Mouse (Mus musculus): ENCODE data around the gene Gatad2b. TPM values are rescaled to one million over a fixed set of nuclear protein-coding genes. Genes with fewer than 3 reads are reported as not detected.
A peak's percentile ranks its signal among the peaks of the same experiment; 100 is the strongest.
"Not testable (repeated sequence)": the region's sequence is repeated elsewhere in the genome, so short reads cannot be mapped to it uniquely, and the experiment has no call there.

Gene Gatad2b
- polyA plus RNA-seq (2015; fragmentation: Nextera tagmentation; extraction: Ambion mirVana), result 15.2 and 16.5 TPM in 2 replicates

DNA sequence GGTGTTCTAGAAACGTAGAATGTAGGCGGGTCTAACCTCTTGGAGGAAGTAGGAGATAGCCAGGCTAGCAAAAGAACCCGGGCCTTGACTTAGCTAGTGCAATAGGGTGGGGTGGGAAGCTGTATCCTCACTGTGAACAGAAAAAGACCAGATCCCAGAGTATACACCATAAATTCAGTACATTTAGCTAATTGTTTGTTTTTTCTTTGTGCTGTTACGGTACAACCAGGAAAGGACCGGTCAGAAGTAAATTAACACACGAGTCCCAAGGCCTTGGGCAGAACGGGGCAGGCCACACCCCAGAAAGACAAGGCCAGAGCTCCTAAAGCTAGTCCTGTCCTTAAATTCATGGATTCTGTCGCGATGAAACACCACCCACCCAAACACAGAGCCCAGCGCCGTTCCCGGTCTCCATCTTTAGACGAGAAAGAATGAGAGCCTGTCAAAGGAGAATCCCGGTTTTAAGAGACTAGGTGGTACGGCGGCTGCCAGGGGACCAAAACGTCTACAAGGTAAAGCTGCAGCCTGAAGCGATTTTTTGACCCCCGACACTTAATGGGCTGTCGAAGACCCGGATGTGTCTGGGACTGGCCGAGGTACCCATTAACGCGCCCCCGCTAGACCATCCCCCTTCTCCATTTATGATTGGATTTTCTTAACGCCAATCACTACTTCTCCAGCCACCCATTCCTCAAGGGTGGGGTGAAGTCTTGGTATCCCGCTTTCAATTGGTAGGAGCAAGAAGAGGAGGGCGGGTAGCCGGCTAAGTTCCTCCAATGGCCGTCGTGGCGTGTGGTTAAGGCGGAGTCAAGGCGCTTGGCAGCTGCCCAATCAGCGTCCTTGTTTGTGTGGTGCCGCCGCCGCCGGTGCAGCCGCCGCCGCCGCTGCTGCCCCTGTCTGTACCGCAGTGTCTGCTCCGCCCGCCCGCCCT, at the start of gene Gatad2b:
TSS of gene Gatad2b (plus strand) at position 834 of the 931 bp plus-strand sequence.
- WGBS, result under 1% methylated on average over 40 of the region's 47 CpGs
- no peaks in the 10 kb centered on the region for H3K36me3 ChIP-seq (ENCODE audit: control insufficient read depth, insufficient read depth)
- H3K4me1 ChIP-seq (replicated peaks; ENCODE audit: control insufficient read depth, insufficient read depth, low read length), result peaks cover 15% of the 10 kb centered on the region
- ATAC-seq, result peak; percentile 98
- peak within 1 kb of the TSS; percentile 86 for H3K9ac ChIP-seq (replicated peaks; ENCODE audit: low read depth, low read length)
- H3K9me3 ChIP-seq (ENCODE audit: control insufficient read depth, low read length), result no peaks in the 10 kb centered on the region
- H3K27me3 ChIP-seq (replicated peaks; ENCODE audit: control insufficient read depth, insufficient read depth, low read length), result no peaks in the 10 kb centered on the region
- H3K4me2 ChIP-seq (ENCODE audit: low read length), result peak within 1 kb of the TSS; percentile 77
- H3K4me3 ChIP-seq (replicated peaks; ENCODE audit: low read length), result peak within 1 kb of the TSS; percentile 71
- H3K27ac ChIP-seq (ENCODE audit: low read length), result peak within 1 kb of the TSS; percentile 98

DNA sequence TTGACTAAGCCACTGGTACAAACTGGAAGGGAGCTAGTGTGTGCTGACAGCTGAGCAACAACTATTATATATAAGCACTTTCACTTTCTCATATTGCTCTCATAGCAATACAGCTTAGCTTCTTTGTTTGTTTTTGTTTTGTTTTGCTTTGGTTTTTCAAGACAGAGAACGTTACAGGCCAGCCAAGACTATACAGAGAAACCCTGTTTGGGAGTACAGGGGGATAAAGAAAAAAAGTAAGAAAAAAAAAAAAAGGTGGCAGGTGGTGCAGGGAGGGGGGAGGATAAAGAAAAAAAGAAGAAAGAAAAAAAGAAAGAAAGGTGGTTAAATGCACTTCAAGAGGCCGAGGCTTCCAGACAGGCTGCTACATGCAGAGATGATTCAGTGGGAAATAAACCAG, 47.6 kb upstream of the Gatad2b start:
- H3K4me2 ChIP-seq (ENCODE audit: low read length), result no peak overlapping the region
- H3K27ac ChIP-seq (ENCODE audit: low read length), result no peak overlapping the region
- no peaks in the 10 kb centered on the region for H3K9me3 ChIP-seq (ENCODE audit: control insufficient read depth, low read length)
- no peaks in the 10 kb centered on the region for H3K27me3 ChIP-seq (replicated peaks; ENCODE audit: control insufficient read depth, insufficient read depth, low read length)
- WGBS, result 49% methylated on average over 2 of the region's 2 CpGs
- H3K4me3 ChIP-seq (replicated peaks; ENCODE audit: low read length), result no peak overlapping the region
- no peak for ATAC-seq
- peaks cover 24% of the 10 kb centered on the region for H3K4me1 ChIP-seq (replicated peaks; ENCODE audit: control insufficient read depth, insufficient read depth, low read length)
- H3K36me3 ChIP-seq (ENCODE audit: control insufficient read depth, insufficient read depth), result no peaks in the 10 kb centered on the region
- H3K9ac ChIP-seq (replicated peaks; ENCODE audit: low read depth, low read length), result no peak overlapping the region

DNA sequence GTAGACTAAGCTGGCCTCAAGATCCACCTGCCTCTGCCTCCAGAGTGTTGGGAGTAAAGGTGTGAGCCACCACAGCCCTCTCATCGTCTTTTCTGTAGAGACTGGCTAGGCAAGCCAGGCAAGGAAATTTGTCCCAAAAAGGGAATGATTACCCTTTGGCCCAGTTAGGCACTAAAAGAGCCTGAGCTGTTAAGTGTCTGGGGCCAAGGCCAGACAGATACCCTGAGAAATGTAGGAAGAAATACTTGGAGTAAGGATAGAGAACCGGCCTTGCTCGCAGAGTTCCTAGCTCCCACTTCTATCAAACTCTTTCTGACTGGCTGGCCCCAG, 45.4 kb upstream of the Gatad2b start:
- Histone ChIP-seq H3K27me3 (replicated peaks; ENCODE audit: control insufficient read depth, insufficient read depth, low read length) (no peaks in the 10 kb centered on the region), H3K4me2 (ENCODE audit: low read length) (peak overlapping the region; percentile 75), H3K4me1 (replicated peaks; ENCODE audit: control insufficient read depth, insufficient read depth, low read length) (peaks cover 23% of the 10 kb centered on the region), H3K4me3 (replicated peaks; ENCODE audit: low read length) (peak overlapping the region; percentile 63), H3K9ac (replicated peaks; ENCODE audit: low read depth, low read length) (peak overlapping the region; percentile 72), H3K9me3 (ENCODE audit: control insufficient read depth, low read length) (no peaks in the 10 kb centered on the region), H3K27ac (ENCODE audit: low read length) (peak overlapping the region; percentile 58), H3K36me3 (ENCODE audit: control insufficient read depth, insufficient read depth) (no peaks in the 10 kb centered on the region; the same call in 1 of the 2 replicates)
- WGBS, result 0% methylated on average over 3 of the region's 3 CpGs
- ATAC-seq, result 0 out of 2 replicates have a peak, but pooled peaks have one; percentile 9

DNA sequence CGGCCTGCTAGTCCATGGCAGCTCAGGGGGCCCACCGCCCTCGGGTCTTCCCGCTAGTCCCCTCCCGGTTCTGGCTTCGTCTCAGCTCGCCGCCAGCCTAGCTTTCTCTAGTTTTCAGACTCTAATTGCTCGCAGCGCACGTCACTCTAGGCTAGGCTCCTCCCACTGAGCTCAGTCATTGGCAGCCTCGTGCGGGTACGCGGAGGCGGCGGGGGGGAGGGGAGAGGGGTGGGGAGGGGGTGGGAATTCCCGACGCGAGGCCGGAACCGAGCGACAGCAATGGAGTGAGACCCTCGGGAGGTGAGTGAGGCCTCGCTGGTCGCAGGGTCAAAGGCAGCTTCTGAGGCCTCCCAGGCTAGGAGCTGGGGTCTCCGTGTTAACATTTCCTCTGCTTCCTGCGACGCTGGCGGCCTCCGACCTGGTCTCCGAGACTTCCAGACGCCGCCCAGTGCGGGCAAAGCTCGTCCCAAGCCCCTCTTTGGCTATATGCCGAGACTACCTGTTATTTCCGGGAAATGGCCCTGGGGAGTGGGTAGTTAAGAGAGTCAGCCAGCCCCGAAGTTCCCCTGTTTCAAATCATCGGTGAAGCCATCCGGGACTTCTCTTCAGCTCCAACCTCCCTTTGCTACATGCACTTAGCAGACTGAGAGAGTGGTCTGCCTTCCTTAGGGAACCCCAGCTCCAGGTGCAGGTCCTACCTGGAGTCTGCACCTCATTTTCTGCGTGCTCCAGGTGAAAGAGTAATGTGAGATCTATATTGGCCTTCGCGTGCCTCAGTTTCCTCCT, 44.8 kb upstream of the Gatad2b start, which contains the start of gene Slc39a1:
TSS of gene Slc39a1 (plus strand) at position 213 of the 786 bp plus-strand sequence.
- H3K27me3 ChIP-seq (replicated peaks; ENCODE audit: control insufficient read depth, insufficient read depth, low read length), result no peaks in the 10 kb centered on the region
- peak within 1 kb of the TSS; percentile 72 for H3K9ac ChIP-seq (replicated peaks; ENCODE audit: low read depth, low read length)
- WGBS, result under 1% methylated on average over 39 of the region's 44 CpGs
- no peaks in the 10 kb centered on the region for H3K9me3 ChIP-seq (ENCODE audit: control insufficient read depth, low read length)
- peak within 1 kb of the TSS; percentile 75 for H3K4me2 ChIP-seq (ENCODE audit: low read length)
- H3K27ac ChIP-seq (ENCODE audit: low read length), result peak within 1 kb of the TSS; percentile 58
- peak within 1 kb of the TSS; percentile 63 for H3K4me3 ChIP-seq (replicated peaks; ENCODE audit: low read length)
- peak; percentile 96 for ATAC-seq
- H3K36me3 ChIP-seq (ENCODE audit: control insufficient read depth, insufficient read depth), result no peaks in the 10 kb centered on the region; the same call in 1 of the 2 replicates
- H3K4me1 ChIP-seq (replicated peaks; ENCODE audit: control insufficient read depth, insufficient read depth, low read length), result peaks cover 18% of the 10 kb centered on the region

DNA sequence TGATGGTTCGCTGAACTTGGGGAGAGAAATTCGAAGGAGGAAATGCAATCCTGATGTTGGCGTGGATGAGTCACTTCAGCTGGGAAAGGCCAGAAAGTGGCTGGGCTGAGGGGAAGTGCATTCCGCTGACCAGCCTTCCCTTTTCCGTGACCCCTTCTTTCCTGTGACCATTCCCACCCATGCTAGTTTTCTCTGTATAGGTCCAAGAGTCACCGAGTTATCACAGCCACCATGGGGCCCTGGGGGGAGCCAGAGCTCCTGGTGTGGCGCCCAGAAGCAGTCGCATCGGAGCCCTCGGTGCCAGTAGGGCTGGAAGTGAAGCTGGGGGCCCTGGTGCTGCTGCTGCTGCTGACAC, 44.3 kb upstream of the Gatad2b start:
- H3K27ac ChIP-seq (ENCODE audit: low read length), result no peak overlapping the region
- H3K27me3 ChIP-seq (replicated peaks; ENCODE audit: control insufficient read depth, insufficient read depth, low read length), result no peaks in the 10 kb centered on the region
- peak overlapping the region; percentile 75 for H3K4me2 ChIP-seq (ENCODE audit: low read length)
- H3K4me3 ChIP-seq (replicated peaks; ENCODE audit: low read length), result peak overlapping the region; percentile 63
- WGBS, result 6% methylated on average over 10 of the region's 10 CpGs
- H3K36me3 ChIP-seq (ENCODE audit: control insufficient read depth, insufficient read depth), result no peaks in the 10 kb centered on the region; the same call in 1 of the 2 replicates
- H3K4me1 ChIP-seq (replicated peaks; ENCODE audit: control insufficient read depth, insufficient read depth, low read length), result peaks cover 14% of the 10 kb centered on the region
- H3K9me3 ChIP-seq (ENCODE audit: control insufficient read depth, low read length), result no peaks in the 10 kb centered on the region
- H3K9ac ChIP-seq (replicated peaks; ENCODE audit: low read depth, low read length), result peak overlapping the region; percentile 72
- no peak for ATAC-seq

DNA sequence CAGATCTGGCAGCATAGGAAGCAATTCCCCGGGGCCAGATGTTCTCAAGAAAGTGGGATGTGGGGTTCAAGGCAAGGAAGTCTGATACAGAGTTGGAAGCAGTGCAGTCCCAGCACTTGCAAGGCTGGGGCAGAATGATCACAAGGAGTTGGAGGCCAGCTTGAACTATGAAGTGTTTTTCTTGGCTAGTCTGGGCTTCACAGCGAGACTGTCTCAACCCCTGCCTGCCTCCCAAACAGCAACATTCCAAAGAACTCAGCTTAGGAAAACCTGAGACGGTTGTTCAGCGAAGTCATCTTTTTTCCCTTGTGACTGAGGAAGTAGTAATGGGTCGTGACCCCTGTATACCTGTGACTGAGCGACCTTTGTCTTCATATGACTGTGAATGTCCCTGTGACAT, 42.2 kb upstream of the Gatad2b start:
- Histone ChIP-seq H3K36me3 (ENCODE audit: control insufficient read depth, insufficient read depth) (no peaks in the 10 kb centered on the region; the same call in 1 of the 2 replicates), H3K9ac (replicated peaks; ENCODE audit: low read depth, low read length) (no peak overlapping the region), H3K27ac (ENCODE audit: low read length) (no peak overlapping the region), H3K4me2 (ENCODE audit: low read length) (no peak overlapping the region), H3K27me3 (replicated peaks; ENCODE audit: control insufficient read depth, insufficient read depth, low read length) (no peaks in the 10 kb centered on the region), H3K4me1 (replicated peaks; ENCODE audit: control insufficient read depth, insufficient read depth, low read length) (peaks cover 22% of the 10 kb centered on the region), H3K9me3 (ENCODE audit: control insufficient read depth, low read length) (no peaks in the 10 kb centered on the region), H3K4me3 (replicated peaks; ENCODE audit: low read length) (no peak overlapping the region)
- WGBS, result 94% methylated on average over 6 of the region's 6 CpGs
- ATAC-seq, result no peak

DNA sequence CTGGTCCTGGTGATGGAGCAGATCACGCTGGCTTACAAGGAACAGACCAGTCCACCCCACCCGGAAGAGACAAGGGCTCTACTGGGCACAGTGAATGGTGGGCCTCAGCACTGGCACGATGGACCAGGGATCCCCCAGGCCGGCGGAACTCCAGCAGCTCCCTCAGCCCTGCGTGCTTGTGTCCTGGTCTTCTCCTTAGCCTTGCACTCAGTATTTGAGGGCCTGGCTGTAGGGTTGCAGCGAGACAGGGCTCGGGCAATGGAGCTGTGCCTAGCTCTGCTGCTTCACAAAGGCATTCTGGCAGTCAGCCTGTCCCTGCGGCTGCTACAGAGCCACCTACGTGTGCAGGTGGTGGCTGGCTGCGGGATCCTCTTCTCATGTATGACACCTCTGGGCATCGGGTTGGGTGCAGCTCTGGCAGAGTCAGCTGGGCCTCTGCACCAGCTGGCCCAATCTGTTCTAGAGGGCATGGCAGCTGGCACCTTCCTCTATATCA, 41.2 kb upstream of the Gatad2b start:
- not testable (repeated sequence) for ATAC-seq; H3K27me3 ChIP-seq (replicated peaks; ENCODE audit: control insufficient read depth, insufficient read depth, low read length); H3K27ac ChIP-seq (ENCODE audit: low read length); H3K4me3 ChIP-seq (replicated peaks; ENCODE audit: low read length); H3K4me2 ChIP-seq (ENCODE audit: low read length); H3K9me3 ChIP-seq (ENCODE audit: control insufficient read depth, low read length); H3K36me3 ChIP-seq (ENCODE audit: control insufficient read depth, insufficient read depth); H3K9ac ChIP-seq (replicated peaks; ENCODE audit: low read depth, low read length)
- 95% methylated on average over 7 of the region's 12 CpGs for WGBS
- H3K4me1 ChIP-seq (replicated peaks; ENCODE audit: control insufficient read depth, insufficient read depth, low read length), result peaks cover 27% of the 10 kb centered on the region

DNA sequence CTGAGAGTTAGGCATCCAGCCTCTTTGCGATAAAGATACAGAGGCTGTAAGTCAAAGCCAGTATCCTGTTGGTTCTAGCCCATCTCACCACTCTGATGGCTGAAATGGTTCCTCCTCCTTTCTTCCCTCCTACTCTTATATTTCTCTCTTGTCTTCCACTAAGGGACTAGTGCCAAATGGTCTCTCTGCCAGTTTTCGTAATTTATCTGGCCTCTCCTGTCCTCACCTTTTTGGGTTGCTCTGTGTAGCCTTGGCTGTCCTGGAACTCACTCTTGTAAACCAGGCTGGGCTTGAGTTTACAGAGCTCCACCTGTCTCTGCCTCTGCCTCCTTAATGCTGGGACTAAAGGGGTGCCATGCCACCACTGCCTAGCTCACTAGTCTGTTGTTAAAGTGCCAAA, 40.3 kb upstream of the Gatad2b start:
- H3K36me3 ChIP-seq (ENCODE audit: control insufficient read depth, insufficient read depth); H3K9me3 ChIP-seq (ENCODE audit: control insufficient read depth, low read length); ATAC-seq; H3K27ac ChIP-seq (ENCODE audit: low read length); H3K9ac ChIP-seq (replicated peaks; ENCODE audit: low read depth, low read length); H3K27me3 ChIP-seq (replicated peaks; ENCODE audit: control insufficient read depth, insufficient read depth, low read length); H3K4me2 ChIP-seq (ENCODE audit: low read length); H3K4me3 ChIP-seq (replicated peaks; ENCODE audit: low read length): not testable (repeated sequence)
- WGBS, result 89% methylated on average over 2 of the region's 2 CpGs
- peaks cover 24% of the 10 kb centered on the region for H3K4me1 ChIP-seq (replicated peaks; ENCODE audit: control insufficient read depth, insufficient read depth, low read length)

DNA sequence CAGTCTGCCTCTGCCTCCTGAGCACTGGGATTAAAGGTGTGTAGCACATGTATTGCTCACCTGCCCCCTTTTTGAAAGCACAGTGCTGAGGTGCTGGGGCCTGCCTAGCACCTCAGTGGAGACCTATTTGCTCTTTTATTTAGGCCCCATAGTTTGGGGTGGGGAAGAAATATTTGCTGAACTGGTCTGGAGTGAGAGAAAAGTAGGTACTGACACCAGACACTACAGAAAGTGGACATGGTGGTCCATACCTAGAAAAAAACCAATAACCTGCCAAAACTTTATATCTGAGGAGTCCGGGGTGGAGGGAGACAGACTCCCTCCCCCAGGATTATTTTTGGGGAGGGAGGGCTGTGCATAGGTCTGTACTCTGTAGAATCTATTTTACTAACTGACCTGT, 39.8 kb upstream of the Gatad2b start:
- 68% methylated on average over 1 of the region's 1 CpGs for WGBS
- peak; percentile 1 for ATAC-seq
- not testable (repeated sequence) for H3K4me2 ChIP-seq (ENCODE audit: low read length); H3K27ac ChIP-seq (ENCODE audit: low read length); H3K36me3 ChIP-seq (ENCODE audit: control insufficient read depth, insufficient read depth); H3K9ac ChIP-seq (replicated peaks; ENCODE audit: low read depth, low read length); H3K4me3 ChIP-seq (replicated peaks; ENCODE audit: low read length); H3K9me3 ChIP-seq (ENCODE audit: control insufficient read depth, low read length); H3K27me3 ChIP-seq (replicated peaks; ENCODE audit: control insufficient read depth, insufficient read depth, low read length)
- H3K4me1 ChIP-seq (replicated peaks; ENCODE audit: control insufficient read depth, insufficient read depth, low read length), result peaks cover 24% of the 10 kb centered on the region
